Mouse (Mus musculus): ENCODE measurements at regions not wholly inside any gene's neighbourhood (a gene's known extent, or its start where the extent isn't known, plus 50 kb on each side); places are given as distances from the start of the nearest gene placed in this dataset.
A peak's percentile ranks its signal among the peaks of the same experiment; 100 is the strongest.
"Not testable (repeated sequence)": the region's sequence is repeated elsewhere in the genome, so short reads cannot be mapped to it uniquely, and the experiment has no call there.

GRCm38 (mm10) chr1:7388627-7389026 is 2580.9 kb downstream of the Gm37988 start:
- no peak for DNase-seq (ENCODE audit: low read depth, low spot score)

- DNase-seq (ENCODE audit: low read depth, low spot score) = no peak
Observed at GRCm38 (mm10) chr1:7393508-7393907, 2585.8 kb downstream of the Gm37988 start.

GRCm38 (mm10) chr1:7394161-7394560 is 2586.5 kb downstream of the Gm37988 start:
- DNase-seq (ENCODE audit: low read depth, low spot score) = no peak

GRCm38 (mm10) chr1:7395527-7395926 is 2587.8 kb downstream of the Gm37988 start:
- DNase-seq (ENCODE audit: low read depth, low spot score) = no peak

GRCm38 (mm10) chr1:7396867-7397806 is 2589.4 kb downstream of the Gm37988 start:
- DNase-seq (ENCODE audit: low read depth, low spot score) = peak; percentile 87

GRCm38 (mm10) chr1:7397807-7398446 is 2590.2 kb downstream of the Gm37988 start:
- DNase-seq (ENCODE audit: low read depth, low spot score) = peak; percentile 97

GRCm38 (mm10) chr1:7398678-7399218 is 2591.1 kb downstream of the Gm37988 start:
- no peak for DNase-seq (ENCODE audit: low read depth, low spot score)

GRCm38 (mm10) chr1:7405651-7406050 is 2598.0 kb downstream of the Gm37988 start:
- not testable (repeated sequence) for DNase-seq (ENCODE audit: low read depth, low spot score)

GRCm38 (mm10) chr1:7414444-7414843 is 2606.8 kb downstream of the Gm37988 start:
- DNase-seq (ENCODE audit: low read depth, low spot score) = no peak

- DNase-seq (ENCODE audit: low read depth, low spot score) = no peak
Observed at GRCm38 (mm10) chr1:7451660-7452155, 2644.0 kb downstream of the Gm37988 start.

- DNase-seq (ENCODE audit: low read depth, low spot score) = no peak
Observed at GRCm38 (mm10) chr1:7454931-7455330, 2647.2 kb downstream of the Gm37988 start.

- no peak for DNase-seq (ENCODE audit: low read depth, low spot score)
Observed at GRCm38 (mm10) chr1:7457895-7458294, 2650.2 kb downstream of the Gm37988 start.

- DNase-seq (ENCODE audit: low read depth, low spot score) = no peak
Observed at GRCm38 (mm10) chr1:7494096-7494495, 2686.4 kb downstream of the Gm37988 start.

- no peak for DNase-seq (ENCODE audit: low read depth, low spot score)
Observed at GRCm38 (mm10) chr1:7499042-7499441, 2691.3 kb downstream of the Gm37988 start.

- DNase-seq (ENCODE audit: low read depth, low spot score) = no peak
Observed at GRCm38 (mm10) chr1:7502363-7502762, 2694.7 kb downstream of the Gm37988 start.

GRCm38 (mm10) chr1:7518791-7519190 is 2711.1 kb downstream of the Gm37988 start:
- DNase-seq (ENCODE audit: low read depth, low spot score) = no peak

GRCm38 (mm10) chr1:7533506-7533905 is 2725.8 kb downstream of the Gm37988 start:
- no peak for DNase-seq (ENCODE audit: low read depth, low spot score)

- no peak for DNase-seq (ENCODE audit: low read depth, low spot score)
Observed at GRCm38 (mm10) chr1:7535191-7535590, 2727.5 kb downstream of the Gm37988 start.

GRCm38 (mm10) chr1:7543492-7543891 is 2735.8 kb downstream of the Gm37988 start:
- DNase-seq (ENCODE audit: low read depth, low spot score) = peak; percentile 21

- DNase-seq (ENCODE audit: low read depth, low spot score) = no peak
Observed at GRCm38 (mm10) chr1:7548261-7548660, 2740.6 kb downstream of the Gm37988 start.

GRCm38 (mm10) chr1:7574787-7575186 is 2767.1 kb downstream of the Gm37988 start:
- DNase-seq (ENCODE audit: low read depth, low spot score) = no peak

- DNase-seq (ENCODE audit: low read depth, low spot score) = no peak
Observed at GRCm38 (mm10) chr1:7586409-7586808, 2778.7 kb downstream of the Gm37988 start.

All from forelimb bud, embryonic 11.5 days (tissue).